Mouse (Mus musculus) C2C12 (cell line): ENCODE data around the gene Dll3.

Experiments
- CEBPB ChIP-seq: IDR thresholded peaks from one replicate; pipeline ENCODE4 v1.6.1; 2011; ENCODE audit warnings: low read depth, mild to moderate bottlenecking, control low read depth, moderate library complexity
- CTCF ChIP-seq: IDR thresholded peaks from one replicate; pipeline ENCODE4 v1.5.1; 2011; ENCODE audit not compliant: control insufficient read depth, insufficient read depth, insufficient read length
- MYOD1 ChIP-seq: IDR thresholded peaks from one replicate; pipeline ENCODE4 v1.6.1; 2011; ENCODE audit warnings: low read depth; ENCODE audit not compliant: control insufficient read depth, insufficient read length
- MYOG ChIP-seq: IDR thresholded peaks from one replicate; pipeline ENCODE4 v1.6.1; 2011; ENCODE audit not compliant: control insufficient read depth, insufficient read length; ENCODE audit errors: extremely low read depth
- USF1 ChIP-seq: IDR thresholded peaks from one replicate; pipeline ENCODE4 v1.6.1; 2011; ENCODE audit warnings: low read depth, mild to moderate bottlenecking, control low read depth, moderate library complexity

GRCm38 (mm10) chr7:28351676-28352191, 49.7 kb upstream of the Dll3 start:
- TF ChIP-seq CTCF: no peak
- no peak for TF ChIP-seq CEBPB
- no peak for TF ChIP-seq MYOD1
- no peak for TF ChIP-seq USF1
- no peak for TF ChIP-seq MYOG
